In genomic region chr10:119076100-119076566, GRCm38 (mm10) we compare ENCODE assay signal across 10 mouse cellular contexts.
DNase-seq lines count a peak whose midpoint lies in the region; ATAC-seq lines count a peak whose summit lies in the region.
"Had no signal": no experiment of that assay in that cellular context is flagged by ENCODE, and none has a peak within 500 bp of the region (broad histone marks: within the 10 kb centered on the region; RNA-seq: fewer than 3 reads in every experiment).

No protein-coding gene starts in this region.

- H3K36me3 ChIP-seq in lung, embryonic 15.5 days, result no peaks in the 10 kb centered on the region
- H3K36me3 ChIP-seq in liver, embryonic 16.5 days (ENCODE audit: control insufficient read depth, insufficient read depth), result no peaks in the 10 kb centered on the region
- no peaks in the 10 kb centered on the region for H3K36me3 ChIP-seq in stomach, embryonic 15.5 days

- ATAC-seq in lung, embryonic 15.5 days (ENCODE audit: borderline replicate concordance, extremely low read depth, low FRiP score, low TSS enrichment), result peak; percentile 70; the same call in 1 of the 2 replicates
- peak; percentile 63 for ATAC-seq in liver, embryonic 16.5 days (ENCODE audit: low read depth)
- ATAC-seq in stomach, embryonic 15.5 days (ENCODE audit: insufficient read depth, low FRiP score, low read depth), result peak; percentile 63; the same call in 1 of the 2 replicates

- 0 out of 2 replicates have a peak, but pooled peaks cover 3% of the 10 kb centered on the region for H3K27me3 ChIP-seq in lung, embryonic 15.5 days
- H3K27me3 ChIP-seq in liver, embryonic 16.5 days (ENCODE audit: control insufficient read depth, insufficient read depth, low read depth, low read length), result no peaks in the 10 kb centered on the region
- H3K27me3 ChIP-seq in stomach, embryonic 15.5 days (replicated peaks), result no peaks in the 10 kb centered on the region
- H3K27me3 ChIP-seq: CH12.LX had no signal

- WGBS in lung, embryonic 15.5 days, result 6% methylated on average over 12 of the region's 12 CpGs
- WGBS in liver, embryonic 16.5 days (ENCODE audit: insufficient replicate concordance), result 41% methylated on average over 12 of the region's 12 CpGs
- WGBS in stomach, embryonic 15.5 days, result 6% methylated on average over 12 of the region's 12 CpGs

- H3K4me3 ChIP-seq in lung, embryonic 15.5 days, result no peak overlapping the region; the same call in 1 of the 2 replicates
- H3K4me3 ChIP-seq in liver, embryonic 16.5 days (ENCODE audit: low read depth, low read length), result no peak overlapping the region
- 0 out of 2 replicates have a peak overlapping the region, but pooled peaks have one; percentile 14 for H3K4me3 ChIP-seq in stomach, embryonic 15.5 days (replicated peaks)

- H3K27ac ChIP-seq in lung, embryonic 15.5 days, result 0 out of 2 replicates have a peak overlapping the region, but pooled peaks have one; percentile 3
- H3K27ac ChIP-seq in liver, embryonic 16.5 days (ENCODE audit: low read length), result no peak overlapping the region
- H3K27ac ChIP-seq in stomach, embryonic 15.5 days, result peak overlapping the region; percentile 62

- DNase-seq in lung, postnatal 14 days, result no peak
- DNase-seq in kidney, adult 8-10 months, result peak; percentile 47 to 50
- no peak for DNase-seq in thymus, postnatal 0 days (ENCODE audit: low spot score)
- no peak for DNase-seq in urinary bladder, adult 2 months (ENCODE audit: low spot score)
- DNase-seq in c-Kit-positive CD71-positive TER-119-positive erythroid progenitor cells, embryonic 14.5 days (ENCODE audit: low spot score), result no peak
- DNase-seq: adrenal gland, adult 2 months had no signal

- H3K4me1 ChIP-seq in lung, embryonic 15.5 days, result peaks cover 21% of the 10 kb centered on the region
- H3K4me1 ChIP-seq in liver, embryonic 16.5 days (ENCODE audit: control insufficient read depth, low read depth, low read length), result peaks cover 3% of the 10 kb centered on the region
- peaks cover 16% of the 10 kb centered on the region; the same call in 1 of the 2 replicates for H3K4me1 ChIP-seq in stomach, embryonic 15.5 days

- H3K9me3 ChIP-seq in lung, embryonic 15.5 days, result no peaks in the 10 kb centered on the region
- no peaks in the 10 kb centered on the region for H3K9me3 ChIP-seq in liver, embryonic 16.5 days (replicated peaks; ENCODE audit: control insufficient read depth, low read length)
- no peaks in the 10 kb centered on the region for H3K9me3 ChIP-seq in stomach, embryonic 15.5 days

- H3K9ac ChIP-seq in lung, embryonic 15.5 days, result no peak overlapping the region
- H3K9ac ChIP-seq in liver, embryonic 16.5 days (ENCODE audit: low read depth, low read length), result no peak overlapping the region
- no peak overlapping the region for H3K9ac ChIP-seq in stomach, embryonic 15.5 days

- H3K4me2 ChIP-seq in lung, embryonic 15.5 days, result peak overlapping the region; percentile 37
- H3K4me2 ChIP-seq in liver, embryonic 16.5 days (ENCODE audit: low read depth, low read length), result peak overlapping the region; percentile 33; the same call in 1 of the 2 replicates
- H3K4me2 ChIP-seq in stomach, embryonic 15.5 days, result peak overlapping the region; percentile 32

Comparison
In these comparisons a context has a peak if more than half of its experiments do, and no peak if none do; other contexts are left out.
1. DNase-seq: peak in kidney, adult 8-10 months (2 of 2); none in lung, postnatal 14 days (single experiment), thymus, postnatal 0 days (single experiment), urinary bladder, adult 2 months (single experiment) and c-Kit-positive CD71-positive TER-119-positive erythroid progenitor cells, embryonic 14.5 days (single experiment).
2. Peak in every context shown above with its lines, with median percentiles within 50 percentile points of each other: ATAC-seq and H3K4me2 ChIP-seq.